Mouse (Mus musculus): ENCODE data around the gene Pdlim7. TPM values are rescaled to one million over a fixed set of nuclear protein-coding genes. Genes with fewer than 3 reads are reported as not detected.

Pdlim7 gene
- polyA plus RNA-seq, 1 experiment from 2014 or later: 131 TPM

GRCm38 (mm10) chr13:55506697-55507096 lies 6.8 kb downstream of the Pdlim7 start:
- no peak for TF ChIP-seq CTCF (IDR thresholded peaks at IDR 0.05; ENCODE audit: low read depth)
- peaks cover 7% of the 10 kb centered on the region for H3K4me1 ChIP-seq (replicated peaks; ENCODE audit: control insufficient read depth, insufficient read depth, low read length)
- H3K27ac ChIP-seq (ENCODE audit: low read depth, low read length): no peak overlapping the region
- H3K9me3 ChIP-seq (ENCODE audit: control insufficient read depth): no peaks in the 10 kb centered on the region
- H3K9ac ChIP-seq (ENCODE audit: low read depth, low read length): no peak overlapping the region
- 91% methylated on average over 10 of the region's 10 CpGs for WGBS
- no peak overlapping the region for H3K4me2 ChIP-seq (replicated peaks; ENCODE audit: low read depth)
- no peak overlapping the region for H3K4me3 ChIP-seq (ENCODE audit: low read depth, low read length)
- no peaks in the 10 kb centered on the region for H3K27me3 ChIP-seq (replicated peaks; ENCODE audit: control insufficient read depth, insufficient read depth, low read length)
- peaks cover 78% of the 10 kb centered on the region for H3K36me3 ChIP-seq (ENCODE audit: control insufficient read depth, insufficient read depth)
- no peak for ATAC-seq

- Histone ChIP-seq H3K36me3 (ENCODE audit: control insufficient read depth, insufficient read depth) (peaks cover 84% of the 10 kb centered on the region), H3K27ac (ENCODE audit: low read depth, low read length) (no peak overlapping the region), H3K4me2 (replicated peaks; ENCODE audit: low read depth) (no peak overlapping the region), H3K9ac (ENCODE audit: low read depth, low read length) (no peak overlapping the region), H3K27me3 (replicated peaks; ENCODE audit: control insufficient read depth, insufficient read depth, low read length) (no peaks in the 10 kb centered on the region), H3K9me3 (ENCODE audit: control insufficient read depth) (no peaks in the 10 kb centered on the region), H3K4me3 (ENCODE audit: low read depth, low read length) (no peak overlapping the region), H3K4me1 (replicated peaks; ENCODE audit: control insufficient read depth, insufficient read depth, low read length) (no peaks in the 10 kb centered on the region; the same call in 1 of the 2 replicates)
- TF ChIP-seq CTCF (IDR thresholded peaks at IDR 0.05; ENCODE audit: low read depth): no peak
- no peak for ATAC-seq
- 84% methylated on average over 9 of the region's 9 CpGs for WGBS
Observed at GRCm38 (mm10) chr13:55505810-55506209, 7.7 kb downstream of the Pdlim7 start.

GRCm38 (mm10) chr13:55504390-55504789 lies 9.1 kb downstream of the Pdlim7 start:
- no peak for TF ChIP-seq CTCF (IDR thresholded peaks at IDR 0.05; ENCODE audit: low read depth)
- peaks cover 89% of the 10 kb centered on the region for H3K36me3 ChIP-seq (ENCODE audit: control insufficient read depth, insufficient read depth)
- H3K4me1 ChIP-seq (replicated peaks; ENCODE audit: control insufficient read depth, insufficient read depth, low read length): no peaks in the 10 kb centered on the region
- no peak overlapping the region for H3K27ac ChIP-seq (ENCODE audit: low read depth, low read length)
- H3K4me3 ChIP-seq (ENCODE audit: low read depth, low read length): no peak overlapping the region
- H3K4me2 ChIP-seq (replicated peaks; ENCODE audit: low read depth): no peak overlapping the region
- WGBS: 88% methylated on average over 5 of the region's 5 CpGs
- ATAC-seq: no peak
- no peaks in the 10 kb centered on the region for H3K27me3 ChIP-seq (replicated peaks; ENCODE audit: control insufficient read depth, insufficient read depth, low read length)
- no peak overlapping the region for H3K9ac ChIP-seq (ENCODE audit: low read depth, low read length)
- no peaks in the 10 kb centered on the region for H3K9me3 ChIP-seq (ENCODE audit: control insufficient read depth)

- 88% methylated on average over 8 of the region's 8 CpGs for WGBS
- Histone ChIP-seq H3K36me3 (ENCODE audit: control insufficient read depth, insufficient read depth) (peaks cover 80% of the 10 kb centered on the region), H3K9me3 (ENCODE audit: control insufficient read depth) (no peaks in the 10 kb centered on the region), H3K4me1 (replicated peaks; ENCODE audit: control insufficient read depth, insufficient read depth, low read length) (no peaks in the 10 kb centered on the region), H3K4me2 (replicated peaks; ENCODE audit: low read depth) (no peak overlapping the region), H3K9ac (ENCODE audit: low read depth, low read length) (no peak overlapping the region), H3K27me3 (replicated peaks; ENCODE audit: control insufficient read depth, insufficient read depth, low read length) (no peaks in the 10 kb centered on the region), H3K27ac (ENCODE audit: low read depth, low read length) (no peak overlapping the region), H3K4me3 (ENCODE audit: low read depth, low read length) (no peak overlapping the region)
- no peak for TF ChIP-seq CTCF (IDR thresholded peaks at IDR 0.05; ENCODE audit: low read depth)
- no peak for ATAC-seq
Observed at GRCm38 (mm10) chr13:55502405-55502804, 11.1 kb downstream of the Pdlim7 start.

- Histone ChIP-seq H3K9ac (ENCODE audit: low read depth, low read length) (no peak overlapping the region), H3K4me2 (replicated peaks; ENCODE audit: low read depth) (no peak overlapping the region), H3K9me3 (ENCODE audit: control insufficient read depth) (no peaks in the 10 kb centered on the region), H3K36me3 (ENCODE audit: control insufficient read depth, insufficient read depth) (peaks cover 62% of the 10 kb centered on the region), H3K27me3 (replicated peaks; ENCODE audit: control insufficient read depth, insufficient read depth, low read length) (no peaks in the 10 kb centered on the region), H3K4me3 (ENCODE audit: low read depth, low read length) (no peak overlapping the region), H3K4me1 (replicated peaks; ENCODE audit: control insufficient read depth, insufficient read depth, low read length) (no peaks in the 10 kb centered on the region), H3K27ac (ENCODE audit: low read depth, low read length) (no peak overlapping the region)
- WGBS: 62% methylated on average over 10 of the region's 10 CpGs
- no peak for ATAC-seq
- TF ChIP-seq CTCF (IDR thresholded peaks at IDR 0.05; ENCODE audit: low read depth): no peak
Observed at GRCm38 (mm10) chr13:55500575-55500974, 12.9 kb downstream of the Pdlim7 start.

- Histone ChIP-seq H3K9me3 (ENCODE audit: control insufficient read depth) (no peaks in the 10 kb centered on the region), H3K4me1 (replicated peaks; ENCODE audit: control insufficient read depth, insufficient read depth, low read length) (no peaks in the 10 kb centered on the region), H3K27me3 (replicated peaks; ENCODE audit: control insufficient read depth, insufficient read depth, low read length) (no peaks in the 10 kb centered on the region), H3K27ac (ENCODE audit: low read depth, low read length) (no peak overlapping the region), H3K4me3 (ENCODE audit: low read depth, low read length) (no peak overlapping the region), H3K4me2 (replicated peaks; ENCODE audit: low read depth) (no peak overlapping the region), H3K36me3 (ENCODE audit: control insufficient read depth, insufficient read depth) (peaks cover 47% of the 10 kb centered on the region), H3K9ac (ENCODE audit: low read depth, low read length) (no peak overlapping the region)
- ATAC-seq: no peak
- WGBS: 59% methylated on average over 11 of the region's 11 CpGs
- no peak for TF ChIP-seq CTCF (IDR thresholded peaks at IDR 0.05; ENCODE audit: low read depth)
Observed at GRCm38 (mm10) chr13:55498906-55499305, 14.6 kb downstream of the Pdlim7 start.

- 77% methylated on average over 6 of the region's 6 CpGs for WGBS
- ATAC-seq: no peak
- Histone ChIP-seq H3K4me3 (ENCODE audit: low read depth, low read length) (no peak overlapping the region), H3K4me2 (replicated peaks; ENCODE audit: low read depth) (no peak overlapping the region), H3K9me3 (ENCODE audit: control insufficient read depth) (no peaks in the 10 kb centered on the region), H3K27ac (ENCODE audit: low read depth, low read length) (no peak overlapping the region), H3K4me1 (replicated peaks; ENCODE audit: control insufficient read depth, insufficient read depth, low read length) (no peaks in the 10 kb centered on the region), H3K27me3 (replicated peaks; ENCODE audit: control insufficient read depth, insufficient read depth, low read length) (no peaks in the 10 kb centered on the region), H3K36me3 (ENCODE audit: control insufficient read depth, insufficient read depth) (peaks cover 30% of the 10 kb centered on the region), H3K9ac (ENCODE audit: low read depth, low read length) (no peak overlapping the region)
- TF ChIP-seq CTCF (IDR thresholded peaks at IDR 0.05; ENCODE audit: low read depth): no peak
Observed at GRCm38 (mm10) chr13:55496661-55497060, 16.8 kb downstream of the Pdlim7 start.
